Mouse (Mus musculus) hindbrain, embryonic 15.5 days (tissue): ENCODE data around the gene Rfc2. TPM values are rescaled to one million over a fixed set of nuclear protein-coding genes. Genes with fewer than 3 reads are reported as not detected.

ENCODE experiments used
- ATAC-seq: fragments of 200-750 bp; cut with Nextera tagmentation; 2 replicates; pipeline ENCODE4 v1.8.0; 2017; ENCODE audit warnings: low read depth, moderate number of reproducible peaks, moderate TSS enrichment; ENCODE audit not compliant: low FRiP score
- H3K27ac ChIP-seq: fragments of 300-500 bp; sonication (generic); replicated peaks from 2 replicates; pipeline ENCODE4 v1.5.1; 2015; ENCODE audit warnings: mild to moderate bottlenecking, inconsistent platforms
- H3K27me3 ChIP-seq: fragments of 300-500 bp; sonication (generic); 2 replicates; pipeline ENCODE4 v1.6.1; 2015; ENCODE audit warnings: control low read depth, inconsistent platforms
- H3K36me3 ChIP-seq: fragments of 300-500 bp; sonication (generic); 2 replicates; pipeline ENCODE4 v1.6.1; 2015; ENCODE audit warnings: control low read depth, inconsistent platforms
- H3K4me1 ChIP-seq: fragments of 300-500 bp; sonication (generic); replicated peaks from 2 replicates; pipeline ENCODE4 v1.6.1; 2015; ENCODE audit warnings: control low read depth, inconsistent platforms
- H3K4me2 ChIP-seq: fragments of 300-500 bp; sonication (generic); 2 replicates; pipeline ENCODE4 v1.6.1; 2015; ENCODE audit warnings: moderate library complexity, mild to moderate bottlenecking, inconsistent platforms
- H3K4me3 ChIP-seq: fragments of 300-500 bp; sonication (generic); 2 replicates; pipeline ENCODE4 v1.5.1; 2015; ENCODE audit warnings: mild to moderate bottlenecking, inconsistent platforms
- H3K9ac ChIP-seq: fragments of 300-500 bp; sonication (generic); 2 replicates; pipeline ENCODE4 v1.6.1; 2015; ENCODE audit warnings: inconsistent platforms
- H3K9me3 ChIP-seq: fragments of 300-500 bp; sonication (generic); 2 replicates; pipeline ENCODE4 v1.6.1; 2016; ENCODE audit warnings: control low read depth, inconsistent platforms
- WGBS: fragments of 180-500 bp; shearing (Covaris S2); methylation state at CpG from one replicate; pipeline ENCODE4 v1.1.7; 2015; 5-methylcytosine and 5-hydroxymethylcytosine counted together
- polyA plus RNA-seq: library from polyadenylated mRNA; unstranded; fragments of >200 nt; fragmentation: Nextera tagmentation; extraction: Ambion mirVana; gene quantifications from 2 replicates; pipeline ENCODE4 v1.2.1, GENCODE M21; 2015

The Rfc2 gene
- polyA plus RNA-seq, 1 experiment from 2014 or later = 194 TPM

DNA sequence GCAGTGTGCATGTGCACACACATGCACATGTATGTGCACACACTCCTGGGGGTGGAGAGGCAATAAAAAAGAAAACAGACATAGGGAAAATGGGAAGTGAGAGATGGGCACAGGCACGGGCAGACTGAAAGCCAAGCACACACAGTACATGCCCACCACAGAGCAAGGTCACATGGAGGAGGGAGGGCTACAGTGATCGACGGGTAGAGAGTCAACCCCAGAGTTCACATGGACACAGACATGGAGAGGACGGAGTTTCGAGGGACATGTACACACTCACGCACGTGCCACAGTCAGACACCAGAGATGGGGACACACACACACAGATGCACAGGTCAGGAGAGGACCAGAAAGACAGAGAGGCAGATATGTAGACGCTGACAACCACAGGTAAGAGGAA is 34.2 kb downstream of the Rfc2 start:
- Histone ChIP-seq H3K9ac (no peak overlapping the region), H3K27me3 (no peaks in the 10 kb centered on the region), H3K4me1 (0 out of 2 replicates have a peak, but pooled peaks cover 6% of the 10 kb centered on the region), H3K27ac (no peak overlapping the region), H3K4me2 (no peak overlapping the region), H3K36me3 (peaks cover 29% of the 10 kb centered on the region), H3K4me3 (no peak overlapping the region), H3K9me3 (no peaks in the 10 kb centered on the region)
- WGBS = 80% methylated on average over 8 of the region's 8 CpGs
- no peak for ATAC-seq

DNA sequence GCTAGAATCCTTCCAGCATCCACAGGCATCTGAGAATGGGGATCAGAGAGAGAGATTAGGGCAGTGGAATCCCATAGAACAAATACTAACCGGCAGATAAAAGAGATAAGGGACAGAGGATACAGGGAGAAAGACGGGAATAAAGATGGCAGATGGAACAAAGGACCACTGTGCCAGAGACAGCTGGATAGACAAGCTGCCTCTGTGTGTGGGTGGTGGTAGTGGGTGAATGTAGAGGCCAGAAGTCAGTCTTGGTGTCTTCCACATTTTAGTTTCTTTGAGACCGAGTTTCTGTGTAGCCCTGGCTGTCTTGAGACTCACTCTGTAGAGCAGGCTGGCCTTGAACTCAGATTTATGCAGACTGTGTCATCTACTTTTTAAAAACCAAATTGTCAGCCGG is 34.6 kb downstream of the Rfc2 start:
- H3K4me3 ChIP-seq = no peak overlapping the region
- no peak overlapping the region for H3K9ac ChIP-seq
- no peak overlapping the region for H3K27ac ChIP-seq
- H3K4me2 ChIP-seq = no peak overlapping the region
- no peaks in the 10 kb centered on the region for H3K27me3 ChIP-seq
- no peaks in the 10 kb centered on the region for H3K9me3 ChIP-seq
- H3K4me1 ChIP-seq = 0 out of 2 replicates have a peak, but pooled peaks cover 6% of the 10 kb centered on the region
- 72% methylated on average over 4 of the region's 4 CpGs for WGBS
- no peak for ATAC-seq
- H3K36me3 ChIP-seq = peaks cover 33% of the 10 kb centered on the region

DNA sequence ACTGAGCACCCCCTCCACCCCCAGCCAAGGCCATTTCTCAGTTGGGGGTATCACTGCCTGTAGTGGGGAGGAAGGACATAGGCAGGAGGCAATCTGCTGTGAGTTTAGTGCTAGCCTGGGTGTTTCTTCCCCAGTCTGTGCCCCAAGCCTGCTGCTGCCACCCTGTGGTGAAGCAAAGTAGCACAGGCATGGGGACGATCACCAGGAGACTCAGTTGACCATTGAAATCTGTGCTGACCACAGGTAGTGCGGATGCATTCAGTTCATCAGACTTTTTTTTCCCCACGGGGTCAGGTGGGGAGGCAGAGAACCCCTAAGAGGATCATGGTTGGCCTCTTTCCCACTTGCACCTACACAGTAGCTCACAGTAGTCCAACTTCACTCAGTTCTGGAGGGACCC is 35.9 kb downstream of the Rfc2 start:
- Histone ChIP-seq H3K4me3 (no peak overlapping the region), H3K27ac (no peak overlapping the region), H3K27me3 (no peaks in the 10 kb centered on the region), H3K9ac (no peak overlapping the region), H3K4me1 (0 out of 2 replicates have a peak, but pooled peaks cover 3% of the 10 kb centered on the region), H3K36me3 (peaks cover 46% of the 10 kb centered on the region), H3K4me2 (no peak overlapping the region), H3K9me3 (no peaks in the 10 kb centered on the region)
- 56% methylated on average over 3 of the region's 3 CpGs for WGBS
- ATAC-seq = no peak

GRCm38 (mm10) chr5:134620457-134620856 is 39.3 kb downstream of the Rfc2 start:
- H3K4me1 ChIP-seq = 0 out of 2 replicates have a peak, but pooled peaks cover 5% of the 10 kb centered on the region
- ATAC-seq = no peak
- H3K27ac ChIP-seq = no peak overlapping the region
- H3K4me2 ChIP-seq = no peak overlapping the region
- peaks cover 71% of the 10 kb centered on the region for H3K36me3 ChIP-seq
- no peaks in the 10 kb centered on the region for H3K27me3 ChIP-seq
- 92% methylated on average over 9 of the region's 9 CpGs for WGBS
- no peak overlapping the region for H3K9ac ChIP-seq
- H3K9me3 ChIP-seq = no peaks in the 10 kb centered on the region
- H3K4me3 ChIP-seq = no peak overlapping the region

DNA sequence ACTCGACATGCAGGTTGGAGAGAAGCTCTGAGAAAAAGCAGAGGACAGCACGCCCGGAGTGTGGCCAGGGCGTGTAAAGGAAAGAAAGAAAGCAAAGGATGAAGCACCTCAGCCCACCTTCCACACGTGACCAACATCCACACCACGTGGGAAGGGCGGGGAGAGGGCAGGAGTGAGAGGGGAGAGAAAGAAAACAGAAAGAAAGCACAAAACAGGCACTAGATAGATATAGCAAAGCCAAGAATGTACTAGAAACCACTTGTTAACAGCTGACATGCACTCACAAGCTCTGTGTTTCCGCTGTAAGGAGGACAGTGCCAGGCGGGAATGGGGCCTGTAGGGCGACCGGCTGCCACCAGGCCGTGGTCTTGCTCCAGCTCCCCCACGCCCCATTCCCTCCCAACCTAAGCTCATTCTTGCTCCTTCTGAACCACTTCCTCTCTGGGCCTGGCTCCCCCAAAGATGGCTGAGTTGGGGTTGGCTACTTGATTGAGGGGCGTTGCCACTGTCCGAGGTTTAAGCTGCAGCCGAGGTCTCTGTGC is 40.0 kb downstream of the Rfc2 start:
- Histone ChIP-seq H3K4me2 (no peak overlapping the region), H3K36me3 (peaks cover 78% of the 10 kb centered on the region), H3K4me1 (0 out of 2 replicates have a peak, but pooled peaks cover 5% of the 10 kb centered on the region), H3K9ac (no peak overlapping the region), H3K4me3 (no peak overlapping the region), H3K9me3 (no peaks in the 10 kb centered on the region), H3K27ac (no peak overlapping the region), H3K27me3 (no peaks in the 10 kb centered on the region)
- ATAC-seq = no peak
- WGBS = 95% methylated on average over 16 of the region's 16 CpGs

DNA sequence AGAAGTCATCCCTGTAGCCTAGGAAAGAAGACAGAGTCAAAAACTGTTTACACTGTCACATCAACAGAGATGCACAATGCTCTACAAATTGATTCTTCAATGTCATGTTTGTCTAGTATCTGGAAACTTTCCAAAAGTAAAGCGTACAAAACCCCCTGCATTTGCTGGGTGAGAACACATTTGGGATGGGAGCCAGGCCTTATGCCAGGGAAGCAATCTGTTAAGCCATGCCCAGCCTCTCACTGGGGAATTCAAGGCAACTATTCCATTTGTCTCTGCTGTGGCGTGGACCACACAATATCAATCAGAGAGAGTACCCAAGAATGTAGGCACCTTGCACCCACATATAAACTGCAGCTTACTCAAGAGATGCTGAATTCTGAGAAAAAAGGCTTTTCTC is 40.9 kb downstream of the Rfc2 start:
- Histone ChIP-seq H3K27ac (no peak overlapping the region), H3K4me1 (0 out of 2 replicates have a peak, but pooled peaks cover 5% of the 10 kb centered on the region), H3K9ac (no peak overlapping the region), H3K9me3 (no peaks in the 10 kb centered on the region), H3K4me2 (no peak overlapping the region), H3K36me3 (peaks cover 87% of the 10 kb centered on the region), H3K4me3 (no peak overlapping the region), H3K27me3 (no peaks in the 10 kb centered on the region)
- no peak for ATAC-seq
- 55% methylated on average over 2 of the region's 2 CpGs for WGBS

DNA sequence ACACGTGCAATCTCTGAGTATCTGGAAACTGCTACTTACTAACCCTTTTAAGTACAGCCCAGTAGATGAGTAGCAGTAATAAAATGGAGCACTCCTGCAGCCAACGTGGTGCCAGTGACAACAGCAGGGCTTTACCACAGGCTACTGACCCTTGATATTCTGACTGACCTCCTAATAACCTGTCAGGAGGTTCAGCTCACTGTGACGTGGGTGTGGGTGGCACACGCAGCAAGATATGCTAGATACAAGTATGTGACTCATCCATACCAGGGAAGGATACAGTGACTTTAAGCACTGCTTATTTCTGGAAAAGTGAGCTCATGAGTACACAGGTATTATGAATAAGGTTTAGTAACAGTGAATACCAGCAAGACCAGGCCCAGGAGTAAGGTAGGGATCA is 48.3 kb downstream of the Rfc2 start:
- Histone ChIP-seq H3K27ac (no peak overlapping the region), H3K9ac (no peak overlapping the region), H3K4me2 (no peak overlapping the region), H3K36me3 (peaks cover 34% of the 10 kb centered on the region), H3K4me3 (no peak overlapping the region), H3K27me3 (no peaks in the 10 kb centered on the region), H3K9me3 (no peaks in the 10 kb centered on the region), H3K4me1 (no peaks in the 10 kb centered on the region)
- 88% methylated on average over 4 of the region's 4 CpGs for WGBS
- no peak for ATAC-seq

- Histone ChIP-seq H3K27ac (no peak overlapping the region), H3K9ac (no peak overlapping the region), H3K4me2 (no peak overlapping the region), H3K4me1 (no peaks in the 10 kb centered on the region), H3K36me3 (peaks cover 26% of the 10 kb centered on the region), H3K4me3 (no peak overlapping the region), H3K27me3 (no peaks in the 10 kb centered on the region), H3K9me3 (no peaks in the 10 kb centered on the region)
- no peak for ATAC-seq
Observed at GRCm38 (mm10) chr5:134630835-134631234, 49.7 kb downstream of the Rfc2 start.

GRCm38 (mm10) chr5:134632841-134633240 is 51.7 kb downstream of the Rfc2 start:
- H3K9ac ChIP-seq = no peak overlapping the region
- no peak overlapping the region for H3K4me3 ChIP-seq
- no peak overlapping the region for H3K27ac ChIP-seq
- H3K4me1 ChIP-seq = peaks cover 10% of the 10 kb centered on the region
- H3K9me3 ChIP-seq = no peaks in the 10 kb centered on the region
- peaks cover 8% of the 10 kb centered on the region for H3K36me3 ChIP-seq
- 52% methylated on average over 2 of the region's 2 CpGs for WGBS
- no peak for ATAC-seq
- H3K4me2 ChIP-seq = no peak overlapping the region
- no peaks in the 10 kb centered on the region for H3K27me3 ChIP-seq

DNA sequence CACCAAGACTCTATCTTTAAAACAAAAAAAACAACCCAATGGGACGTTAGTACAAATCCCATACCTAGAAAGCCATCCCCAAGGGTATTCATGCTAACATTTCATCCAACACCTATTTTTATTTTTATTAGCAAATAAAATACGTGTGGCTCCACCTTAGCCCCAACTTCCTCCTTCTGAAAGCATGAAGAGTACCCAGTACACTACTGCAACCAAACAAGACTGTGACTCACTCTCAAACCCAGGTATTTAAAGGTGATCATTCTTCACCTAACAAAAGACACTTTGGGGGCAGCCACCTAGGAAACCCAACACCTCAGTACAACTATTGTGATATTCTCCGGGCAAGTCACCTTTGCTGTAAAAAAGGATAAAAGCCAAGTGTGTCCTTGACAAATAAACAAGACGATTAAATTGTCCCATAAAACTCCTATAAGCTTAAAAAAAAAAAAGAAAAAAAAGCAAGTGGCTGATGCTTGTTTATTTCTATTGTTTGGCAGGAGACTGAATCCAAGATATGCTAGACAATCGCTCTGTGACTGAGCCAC is 56.7 kb downstream of the Rfc2 start:
- Histone ChIP-seq H3K9me3 (no peaks in the 10 kb centered on the region), H3K27me3 (no peaks in the 10 kb centered on the region), H3K9ac (peak overlapping the region; percentile 99), H3K4me3 (peak overlapping the region; percentile 97), H3K4me2 (peak overlapping the region; percentile 82), H3K4me1 (peaks cover 19% of the 10 kb centered on the region), H3K27ac (peak overlapping the region; percentile 96), H3K36me3 (0 out of 2 replicates have a peak, but pooled peaks cover 4% of the 10 kb centered on the region)
- WGBS = 35% methylated on average over 5 of the region's 5 CpGs
- no peak for ATAC-seq

DNA sequence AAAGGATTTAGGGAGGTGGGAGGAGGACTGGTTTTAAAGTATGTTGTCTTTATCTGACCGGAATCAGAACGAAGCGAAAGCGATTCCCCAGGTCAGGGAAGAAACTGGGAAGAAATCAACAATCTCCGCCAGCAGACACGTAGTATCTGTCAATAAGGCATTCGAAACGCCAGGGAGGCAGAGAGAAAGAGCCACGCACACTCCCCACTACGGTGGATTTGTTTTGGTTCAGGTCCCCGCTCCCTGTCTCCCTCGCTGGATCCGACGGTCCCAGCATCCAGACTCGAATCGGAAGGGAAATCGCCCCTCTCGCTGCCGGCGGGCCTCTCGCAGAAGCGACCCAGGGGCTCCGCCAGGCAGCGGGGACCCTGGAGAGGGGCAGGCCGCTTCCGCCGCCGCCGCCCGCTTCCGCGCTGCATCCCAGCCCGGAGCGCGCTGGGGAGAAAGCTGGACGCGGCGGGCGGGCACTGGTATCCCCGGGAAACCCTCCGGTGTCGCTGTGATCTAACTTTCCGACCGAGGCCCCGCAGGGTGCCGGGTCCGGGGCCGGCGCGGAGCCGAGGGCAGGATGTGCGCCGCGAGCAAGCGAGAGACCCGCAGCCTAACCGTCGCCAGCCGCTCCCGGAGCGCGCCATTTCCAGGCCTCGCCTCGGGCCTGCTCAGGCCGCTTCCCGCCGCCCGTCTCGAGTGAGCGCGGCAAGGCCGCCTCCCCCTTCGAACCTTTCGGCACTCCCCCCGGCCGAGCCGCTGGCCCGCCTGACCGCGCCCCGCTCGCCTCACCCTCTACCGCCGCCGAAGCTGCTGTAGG is 57.5 kb downstream of the Rfc2 start:
- Histone ChIP-seq H3K27me3 (no peaks in the 10 kb centered on the region), H3K27ac (peak overlapping the region; percentile 96), H3K9me3 (no peaks in the 10 kb centered on the region), H3K4me1 (peaks cover 19% of the 10 kb centered on the region), H3K4me2 (peak overlapping the region; percentile 82), H3K9ac (peak overlapping the region; percentile 99), H3K4me3 (peak overlapping the region; percentile 97), H3K36me3 (0 out of 2 replicates have a peak, but pooled peaks cover 4% of the 10 kb centered on the region)
- peak; percentile 80 for ATAC-seq
- WGBS = under 1% methylated on average over 78 of the region's 85 CpGs

DNA sequence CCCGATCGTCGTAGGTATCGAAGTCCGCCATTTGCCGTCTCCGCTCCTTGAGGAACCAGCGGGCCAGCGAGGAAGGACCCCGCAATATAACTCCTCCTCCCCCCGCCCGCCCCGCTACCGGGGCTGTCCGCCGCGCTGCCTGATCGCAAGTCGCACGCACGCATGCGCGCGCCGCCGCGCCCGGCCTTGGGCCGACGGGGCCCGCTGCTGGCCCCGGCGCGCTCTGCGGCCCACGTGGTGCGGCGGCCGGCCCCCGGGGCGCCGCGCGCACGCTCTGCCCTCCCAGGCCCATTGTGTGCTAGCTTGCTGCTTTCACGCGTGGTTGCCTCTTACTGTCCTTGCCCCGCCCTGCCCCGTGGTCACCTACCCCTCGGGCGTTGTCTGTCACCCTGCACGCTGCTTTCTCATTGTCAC is 58.1 kb downstream of the Rfc2 start, which contains the start of gene Eif4h:
Eif4h (minus strand) TSS at position 222 of the 414 bp plus-strand sequence.
- no peaks in the 10 kb centered on the region for H3K9me3 ChIP-seq
- no peaks in the 10 kb centered on the region for H3K27me3 ChIP-seq
- H3K27ac ChIP-seq = peak within 1 kb of the TSS; percentile 96
- H3K4me1 ChIP-seq = peaks cover 19% of the 10 kb centered on the region
- H3K4me2 ChIP-seq = peak within 1 kb of the TSS; percentile 82
- 0 out of 2 replicates have a peak, but pooled peaks cover 4% of the 10 kb centered on the region for H3K36me3 ChIP-seq
- under 1% methylated on average over 52 of the region's 52 CpGs for WGBS
- peak within 1 kb of the TSS; percentile 97 for H3K4me3 ChIP-seq
- H3K9ac ChIP-seq = peak within 1 kb of the TSS; percentile 99
- ATAC-seq = peak; percentile 92
